Mouse (Mus musculus) erythroblast, embryonic 14.5 days (primary cell): Measurements from ENCODE around the gene Farp1. TPM values are rescaled to one million over a fixed set of nuclear protein-coding genes. Genes with fewer than 3 reads are reported as not detected.
"Not testable (repeated sequence)": the region's sequence is repeated elsewhere in the genome, so short reads cannot be mapped to it uniquely, and the experiment has no call there.

Source experiments
- H3K27me3 ChIP-seq: 2 replicates; pipeline ENCODE4 v1.6.1; 2012; ENCODE audit warnings: inconsistent platforms; ENCODE audit not compliant: control insufficient read depth
- H3K36me3 ChIP-seq: 2 replicates; pipeline ENCODE4 v1.6.1; 2012; ENCODE audit warnings: mild to moderate bottlenecking, inconsistent platforms; ENCODE audit not compliant: control insufficient read depth
- H3K4me1 ChIP-seq: 2 replicates; pipeline ENCODE4 v1.6.1; 2012; ENCODE audit warnings: inconsistent platforms; ENCODE audit not compliant: control insufficient read depth
- H3K4me3 ChIP-seq: replicated peaks from 2 replicates; pipeline ENCODE3; 2012; ENCODE audit warnings: moderate library complexity, mild to moderate bottlenecking, inconsistent platforms
- H3K9me3 ChIP-seq: 2 replicates; pipeline ENCODE4 v1.6.1; 2012; ENCODE audit warnings: low read length, inconsistent platforms, mixed read lengths; ENCODE audit not compliant: control insufficient read depth
- GATA1 ChIP-seq: IDR thresholded peaks from 2 replicates; pipeline ENCODE4 v1.6.1; 2012; ENCODE audit warnings: low read length, inconsistent platforms, mixed read lengths
- TAL1 ChIP-seq: IDR thresholded peaks from 3 replicates; pipeline ENCODE4 v1.6.1; 2012; ENCODE audit warnings: low read length, inconsistent platforms, mixed read lengths
- polyA plus RNA-seq: library from polyadenylated mRNA; stranded (reverse); fragments of >175 nt; gene quantifications from 2 replicates; pipeline ENCODE4 v1.2.3, GENCODE M21; 2012

Farp1 gene
- polyA plus RNA-seq, 1 experiment = not detected

DNA sequence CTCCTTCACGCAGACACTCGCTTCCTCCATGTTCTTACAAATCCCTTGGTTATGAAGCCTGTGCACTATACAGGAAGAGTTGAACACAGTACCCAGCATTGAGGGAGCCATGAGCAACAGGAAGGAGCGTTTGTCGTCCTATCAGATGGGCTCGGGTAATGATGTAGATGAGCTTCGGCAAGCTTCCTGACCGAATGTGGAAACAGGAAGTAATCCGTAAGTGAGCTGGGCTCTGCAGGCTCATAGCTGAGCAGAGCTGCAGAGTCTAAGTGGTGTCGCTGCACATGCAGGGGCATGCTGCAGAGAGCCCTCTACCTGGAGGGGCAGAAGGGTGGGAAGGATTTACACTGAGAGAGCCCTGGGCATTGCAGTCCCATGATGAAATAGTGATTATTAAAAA, 140.4 kb downstream of the Farp1 start:
- no peak overlapping the region for H3K4me3 ChIP-seq
- no peaks in the 10 kb centered on the region for H3K27me3 ChIP-seq
- no peaks in the 10 kb centered on the region for H3K9me3 ChIP-seq
- H3K4me1 ChIP-seq = no peaks in the 10 kb centered on the region
- H3K36me3 ChIP-seq = no peaks in the 10 kb centered on the region; the same call in 1 of the 2 replicates
- TF ChIP-seq GATA1 = no peak
- no peak for TF ChIP-seq TAL1

- H3K27me3 ChIP-seq = no peaks in the 10 kb centered on the region
- H3K4me1 ChIP-seq = no peaks in the 10 kb centered on the region
- no peak overlapping the region for H3K4me3 ChIP-seq
- TF ChIP-seq GATA1 = no peak
- no peak for TF ChIP-seq TAL1
- H3K36me3 ChIP-seq = no peaks in the 10 kb centered on the region; the same call in 1 of the 2 replicates
- H3K9me3 ChIP-seq = no peaks in the 10 kb centered on the region
Observed at GRCm38 (mm10) chr14:121175861-121176260, 140.9 kb downstream of the Farp1 start.

GRCm38 (mm10) chr14:121177907-121178306, 142.9 kb downstream of the Farp1 start:
- Histone ChIP-seq H3K36me3 (no peaks in the 10 kb centered on the region; the same call in 1 of the 2 replicates), H3K4me1 (no peaks in the 10 kb centered on the region), H3K9me3 (no peaks in the 10 kb centered on the region), H3K27me3 (no peaks in the 10 kb centered on the region), H3K4me3 (no peak overlapping the region)
- TF ChIP-seq TAL1 (no peak), GATA1 (no peak)

- no peaks in the 10 kb centered on the region for H3K4me1 ChIP-seq
- no peaks in the 10 kb centered on the region for H3K27me3 ChIP-seq
- no peak overlapping the region for H3K4me3 ChIP-seq
- no peak for TF ChIP-seq GATA1
- TF ChIP-seq TAL1 = no peak
- H3K36me3 ChIP-seq = no peaks in the 10 kb centered on the region; the same call in 1 of the 2 replicates
- H3K9me3 ChIP-seq = no peaks in the 10 kb centered on the region
Observed at GRCm38 (mm10) chr14:121180611-121181010, 145.6 kb downstream of the Farp1 start.

DNA sequence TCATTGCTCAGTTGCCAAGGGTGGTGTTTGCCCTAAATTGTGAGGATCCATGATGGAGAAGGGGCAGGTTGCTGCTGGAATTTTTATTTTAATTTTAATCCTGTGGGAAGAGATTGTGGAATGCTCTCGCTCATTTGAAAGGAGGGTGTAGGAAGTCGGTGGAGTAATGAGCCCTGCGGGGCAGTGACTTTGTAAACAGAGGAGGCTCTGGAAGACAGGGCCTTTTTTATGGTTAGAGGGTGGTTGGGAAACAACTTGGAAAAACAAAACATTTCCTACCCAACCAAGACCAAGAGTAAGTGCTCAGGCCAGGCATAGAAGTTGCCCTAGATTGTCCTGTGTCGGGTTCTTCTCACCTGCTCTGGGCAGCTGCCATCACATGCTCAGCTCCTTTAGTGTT, 146.8 kb downstream of the Farp1 start:
- H3K27me3 ChIP-seq = no peaks in the 10 kb centered on the region
- no peaks in the 10 kb centered on the region for H3K9me3 ChIP-seq
- H3K4me1 ChIP-seq = no peaks in the 10 kb centered on the region
- TF ChIP-seq TAL1 (no peak), GATA1 (no peak)
- H3K36me3 ChIP-seq = no peaks in the 10 kb centered on the region
- no peak overlapping the region for H3K4me3 ChIP-seq

DNA sequence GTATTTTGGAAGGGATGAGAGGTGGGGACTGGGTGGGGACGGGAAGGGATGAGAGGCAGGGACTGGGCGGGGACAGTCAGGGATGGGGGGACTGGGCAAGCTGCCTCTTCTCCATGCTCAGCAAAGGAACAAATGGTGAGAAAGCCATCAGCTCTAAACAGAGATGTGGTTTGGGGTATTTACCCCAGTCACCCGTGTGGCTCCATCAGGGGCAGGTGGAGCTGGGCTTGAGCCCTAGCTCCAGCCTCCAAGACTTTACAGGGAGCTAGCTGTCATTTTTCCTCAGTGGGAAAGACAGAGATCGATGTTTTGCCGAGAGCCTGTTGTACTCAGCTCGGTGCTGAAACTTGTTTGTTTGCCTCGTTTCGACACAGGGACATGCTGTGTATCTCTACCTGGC, 148.0 kb downstream of the Farp1 start:
- no peaks in the 10 kb centered on the region for H3K27me3 ChIP-seq
- no peak for TF ChIP-seq TAL1
- no peak for TF ChIP-seq GATA1

GRCm38 (mm10) chr14:121183414-121184130, 148.6 kb downstream of the Farp1 start:
- TF ChIP-seq TAL1 (no peak), GATA1 (no peak)
- Histone ChIP-seq H3K4me1 (no peaks in the 10 kb centered on the region), H3K4me3 (no peak overlapping the region), H3K9me3 (no peaks in the 10 kb centered on the region), H3K27me3 (no peaks in the 10 kb centered on the region), H3K36me3 (no peaks in the 10 kb centered on the region)

More for the DNA sequence above, 148.0 kb downstream of the Farp1 start:
- H3K9me3 ChIP-seq = no peaks in the 10 kb centered on the region
- no peaks in the 10 kb centered on the region for H3K4me1 ChIP-seq
- H3K4me3 ChIP-seq = no peak overlapping the region
- no peaks in the 10 kb centered on the region for H3K36me3 ChIP-seq

DNA sequence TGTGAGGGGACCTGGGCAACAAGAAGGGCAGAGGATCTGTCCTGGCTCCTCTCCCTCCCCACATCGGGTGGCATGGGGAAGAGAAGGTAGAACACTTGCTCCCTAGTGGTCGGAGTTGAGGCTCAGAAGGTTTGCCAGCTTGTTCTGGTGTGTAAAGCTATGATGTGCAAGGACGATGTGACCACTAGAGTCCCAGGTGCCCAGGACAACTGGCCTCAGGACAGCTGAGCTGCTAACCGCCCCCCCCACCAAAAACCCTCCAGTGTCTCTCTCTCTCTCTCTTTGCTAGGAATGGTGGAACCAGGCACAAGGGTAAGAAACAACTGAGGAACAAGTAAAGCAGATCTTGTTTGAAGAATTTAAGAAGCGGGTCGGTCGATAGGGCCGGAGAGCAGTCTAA, 149.4 kb downstream of the Farp1 start:
- Histone ChIP-seq H3K27me3 (no peaks in the 10 kb centered on the region), H3K9me3 (no peaks in the 10 kb centered on the region), H3K4me3 (no peak overlapping the region), H3K4me1 (no peaks in the 10 kb centered on the region), H3K36me3 (no peaks in the 10 kb centered on the region)
- no peak for TF ChIP-seq TAL1
- TF ChIP-seq GATA1 = no peak

DNA sequence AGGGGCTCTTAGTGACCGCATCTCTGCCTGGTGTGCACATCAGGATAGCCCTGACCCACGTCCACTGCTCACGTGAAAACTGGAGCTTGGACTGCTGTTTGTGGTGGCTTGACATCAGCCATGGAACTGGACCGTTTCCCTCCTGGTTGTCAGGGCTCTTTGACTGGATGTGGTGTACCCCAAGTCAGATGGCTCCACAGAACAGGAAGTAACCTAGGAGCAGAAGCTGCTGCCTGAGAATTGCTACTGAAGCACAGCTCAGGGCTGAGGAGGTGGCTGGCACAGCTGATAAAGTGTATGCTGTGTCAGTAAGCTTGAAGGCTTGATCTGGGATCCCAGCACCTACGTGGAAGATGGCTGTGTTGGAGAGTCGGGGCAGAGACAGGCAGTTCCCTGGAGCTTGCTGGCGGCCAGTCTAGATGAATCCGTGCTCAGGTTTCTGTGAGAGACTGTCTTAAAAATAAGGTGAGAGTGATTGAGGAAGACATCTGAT, 151.4 kb downstream of the Farp1 start:
- H3K4me3 ChIP-seq = no peak overlapping the region
- no peaks in the 10 kb centered on the region for H3K4me1 ChIP-seq
- H3K36me3 ChIP-seq = no peaks in the 10 kb centered on the region
- H3K9me3 ChIP-seq = no peaks in the 10 kb centered on the region
- TF ChIP-seq GATA1 (no peak), TAL1 (no peak)
- H3K27me3 ChIP-seq = no peaks in the 10 kb centered on the region

GRCm38 (mm10) chr14:121189840-121190239, 154.8 kb downstream of the Farp1 start:
- not testable (repeated sequence) for H3K27me3 ChIP-seq, H3K9me3 ChIP-seq, H3K36me3 ChIP-seq, H3K4me3 ChIP-seq, H3K4me1 ChIP-seq
